Mouse (Mus musculus) skeletal muscle tissue, adult 2 months (tissue): ENCODE measurements around the gene Gm20867.
"Not testable (repeated sequence)": the region's sequence is repeated elsewhere in the genome, so short reads cannot be mapped to it uniquely, and the experiment has no call there.

Experiments
- DNase-seq: peaks from one replicate; pipeline ENCODE4 v3.0.0-alpha.2; 2012; ENCODE audit warnings: low read depth, low spot score

Gm20867 gene

DNA sequence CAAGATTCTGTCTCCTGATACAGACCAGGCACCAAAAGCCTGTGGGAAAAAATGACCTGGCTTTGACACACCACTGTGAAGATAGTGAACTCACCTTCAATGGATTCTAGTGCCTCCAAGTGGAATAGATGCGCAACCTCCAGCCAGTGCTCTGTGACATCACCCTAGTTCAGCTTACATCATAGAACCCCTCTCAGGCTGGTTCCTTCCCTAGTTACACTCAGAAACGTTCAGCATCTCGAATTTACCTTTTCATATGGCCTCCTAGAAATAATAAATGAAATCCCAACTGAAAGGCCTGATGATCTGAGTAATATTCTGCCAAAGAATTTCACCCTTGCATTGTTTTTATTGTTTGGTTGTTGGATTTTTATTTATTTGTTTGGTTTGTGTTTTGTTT, at the start of gene Gm20867:
Gene Gm20867, minus strand, starts transcription at position 101 of the 400 bp plus-strand sequence.
- not testable (repeated sequence) for DNase-seq
